Mouse (Mus musculus): ENCODE data around the gene Kif5c.

Kif5c gene

DNA sequence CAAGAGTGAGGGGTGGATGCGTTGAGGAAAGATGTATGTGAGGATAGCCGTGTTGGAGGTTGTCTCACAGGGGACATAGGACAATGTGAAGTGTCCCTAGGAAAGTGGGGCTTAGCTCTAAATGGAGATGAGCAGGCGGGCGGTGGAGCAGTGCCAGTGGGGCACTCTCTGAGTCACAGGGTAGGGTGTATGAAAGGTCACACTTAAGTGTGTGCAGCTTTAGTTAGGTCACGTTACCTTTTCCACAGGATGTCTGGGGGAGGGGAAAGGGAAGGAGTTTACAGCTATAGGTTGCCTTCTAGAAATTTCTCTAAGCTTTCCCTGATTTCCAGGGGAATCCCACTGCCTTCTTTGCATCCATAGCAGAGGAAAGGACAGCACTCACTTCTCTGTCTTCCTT lies 170.4 kb downstream of the Kif5c start:
- no peak for DNase-seq (ENCODE audit: low spot score)

- DNase-seq (ENCODE audit: low spot score), result no peak
Observed at GRCm38 (mm10) chr2:49797444-49798143, 178.5 kb downstream of the Kif5c start.

DNA sequence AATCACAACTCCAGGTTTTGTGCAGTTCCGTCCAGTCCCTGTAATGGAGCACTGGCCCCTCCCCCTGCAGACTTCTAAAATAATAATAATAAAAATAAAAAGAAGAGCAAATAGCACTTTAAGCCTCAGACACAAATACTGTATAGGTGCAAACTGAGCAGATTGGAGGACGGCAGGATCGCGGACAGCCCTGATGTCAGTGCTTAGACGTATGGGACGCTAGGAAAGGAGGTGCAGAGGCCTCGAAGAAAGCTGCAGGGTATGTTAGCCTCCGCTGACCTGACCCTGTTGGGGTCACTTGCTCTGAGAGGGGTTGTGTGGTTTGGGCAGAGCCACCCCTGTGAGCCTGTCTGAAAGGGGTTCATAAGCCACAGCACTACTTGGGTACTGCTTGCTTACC lies 185.3 kb downstream of the Kif5c start:
- DNase-seq (ENCODE audit: low spot score), result no peak

DNA sequence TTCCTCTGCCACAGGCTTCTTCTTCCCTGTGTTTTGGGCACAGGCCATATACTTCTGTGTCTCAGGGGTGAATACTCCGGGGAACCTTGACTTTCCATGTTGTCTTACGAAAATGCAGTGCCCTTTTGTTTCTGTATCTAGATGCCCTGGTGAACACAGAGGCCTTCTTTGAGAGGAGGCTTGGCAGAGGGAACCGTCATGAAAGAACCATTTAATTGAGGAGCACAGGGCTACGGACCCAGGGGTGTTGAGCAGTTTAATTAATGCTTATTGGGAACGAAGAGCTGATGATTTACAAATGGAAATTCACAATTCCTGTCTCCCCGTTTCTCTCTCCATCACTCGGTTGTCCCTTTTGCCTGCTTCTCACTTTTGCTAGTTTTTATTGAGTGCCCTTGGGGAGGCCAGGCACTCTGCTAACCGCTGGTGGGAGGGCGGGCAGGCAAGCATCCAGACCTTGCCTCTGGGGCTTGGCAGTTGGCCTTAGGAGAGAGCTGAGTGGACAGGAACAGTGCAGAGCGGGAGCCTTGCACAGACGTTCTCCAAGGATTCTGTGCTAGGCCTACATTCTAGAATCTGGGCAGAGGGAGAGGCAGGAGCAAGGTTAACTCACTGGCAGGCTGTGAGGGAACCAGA lies 186.8 kb downstream of the Kif5c start:
- DNase-seq (ENCODE audit: low spot score), result no peak

- no peak for DNase-seq (ENCODE audit: low spot score)
Observed at GRCm38 (mm10) chr2:49809496-49809895, 190.4 kb downstream of the Kif5c start.

GRCm38 (mm10) chr2:49811420-49811819 lies 192.3 kb downstream of the Kif5c start:
- no peak for DNase-seq (ENCODE audit: low spot score)

- DNase-seq (ENCODE audit: low spot score), result no peak
Observed at GRCm38 (mm10) chr2:49811871-49812363, 192.8 kb downstream of the Kif5c start.

GRCm38 (mm10) chr2:49813151-49813550 lies 194.1 kb downstream of the Kif5c start:
- DNase-seq (ENCODE audit: low spot score), result no peak

DNA sequence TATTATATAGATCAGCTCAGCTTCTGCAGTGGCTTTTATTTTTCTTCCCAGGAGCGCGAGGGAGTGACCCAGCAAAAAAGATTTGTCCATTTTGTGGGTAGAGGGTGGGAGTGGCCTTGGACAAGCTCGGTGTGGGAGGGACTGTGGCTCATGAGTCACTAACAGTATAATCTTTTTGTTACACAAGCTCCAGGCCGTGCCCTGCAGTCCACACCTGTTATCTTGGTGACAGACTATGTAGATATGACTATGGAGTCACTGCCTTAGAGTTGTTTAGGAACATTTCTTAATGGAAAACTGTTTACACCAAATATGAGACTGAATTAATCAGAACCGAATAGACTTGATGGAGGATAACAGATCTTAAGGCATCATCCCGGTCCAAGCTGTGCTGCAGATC lies 194.9 kb downstream of the Kif5c start:
- no peak for DNase-seq (ENCODE audit: low spot score)

- DNase-seq (ENCODE audit: low spot score), result no peak
Observed at GRCm38 (mm10) chr2:49815696-49816320, 196.7 kb downstream of the Kif5c start.

DNA sequence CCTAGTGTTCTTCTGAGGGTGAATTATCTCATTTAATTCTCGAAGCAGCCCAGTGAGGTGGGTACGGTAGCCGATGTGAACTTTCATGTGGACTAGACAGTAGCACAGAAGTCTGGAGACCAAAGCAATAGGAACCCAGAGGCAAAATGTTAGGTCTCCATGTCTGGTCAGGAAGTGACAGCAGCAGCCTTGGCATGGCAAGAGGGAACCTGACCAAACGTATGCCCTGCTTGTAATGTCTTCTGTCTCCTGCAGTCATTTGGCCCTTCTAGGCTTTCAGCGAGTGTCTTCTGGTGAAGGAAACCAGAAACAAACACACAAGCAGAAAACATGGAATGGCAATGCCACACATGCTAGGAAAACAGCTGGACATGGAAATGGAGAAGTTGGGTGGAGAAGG lies 197.5 kb downstream of the Kif5c start:
- no peak for DNase-seq (ENCODE audit: low spot score)

GRCm38 (mm10) chr2:49817151-49817550 lies 198.1 kb downstream of the Kif5c start:
- DNase-seq (ENCODE audit: low spot score), result no peak

DNA sequence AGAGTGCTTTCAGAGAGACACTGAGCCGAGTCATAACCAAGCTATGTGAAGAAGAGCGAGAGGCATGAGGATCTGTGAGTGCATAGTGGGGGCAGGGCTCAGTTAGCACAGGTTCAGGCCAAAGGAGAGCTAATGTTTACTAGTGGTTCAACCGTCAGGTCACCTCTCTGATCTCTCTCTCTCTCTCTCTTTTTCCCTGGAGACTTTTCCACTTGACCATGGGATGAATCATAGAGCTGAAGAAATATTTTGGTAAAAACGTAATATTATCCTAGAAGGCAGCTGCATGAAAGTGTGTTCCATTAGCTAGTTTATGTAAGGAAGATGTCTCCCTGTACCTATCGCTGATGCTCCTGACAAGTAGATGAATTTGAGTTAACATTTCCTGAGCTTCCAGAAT lies 199.0 kb downstream of the Kif5c start:
- no peak for DNase-seq (ENCODE audit: low spot score)

DNA sequence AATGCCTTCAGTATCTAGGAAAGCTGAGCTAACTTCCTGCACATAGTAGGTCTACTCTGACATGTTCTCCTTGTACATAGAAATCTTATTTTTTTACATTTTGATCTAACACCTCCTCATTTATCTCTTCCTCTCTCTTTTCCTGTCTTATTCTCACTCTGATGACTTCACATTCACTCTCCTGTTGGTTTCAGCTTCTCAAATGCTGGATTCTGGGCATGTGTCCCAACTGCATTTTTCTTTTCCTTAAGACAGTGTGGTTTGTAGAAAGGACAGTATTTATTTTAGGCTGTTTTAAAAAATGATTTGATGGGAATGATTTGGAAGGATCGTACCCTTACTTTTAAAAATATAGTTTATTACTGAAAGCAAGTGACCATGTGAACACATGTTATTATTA lies 203.2 kb downstream of the Kif5c start:
- no peak for DNase-seq (ENCODE audit: low spot score)
